Mouse (Mus musculus) T-helper 1 cell (primary cell): Measurements from ENCODE around the gene Usb1.
"Not testable (repeated sequence)": the region's sequence is repeated elsewhere in the genome, so short reads cannot be mapped to it uniquely, and the experiment has no call there.

Experiments used
- in situ Hi-C: fragments of 300-600 bp; cut with MboI, MseI; formaldehyde crosslinking; loops from one replicate; pipeline ENCODE4 v1.15.1; 2025; ENCODE audit warnings: high pct_unique_total_duplicates

Gene Usb1

DNA sequence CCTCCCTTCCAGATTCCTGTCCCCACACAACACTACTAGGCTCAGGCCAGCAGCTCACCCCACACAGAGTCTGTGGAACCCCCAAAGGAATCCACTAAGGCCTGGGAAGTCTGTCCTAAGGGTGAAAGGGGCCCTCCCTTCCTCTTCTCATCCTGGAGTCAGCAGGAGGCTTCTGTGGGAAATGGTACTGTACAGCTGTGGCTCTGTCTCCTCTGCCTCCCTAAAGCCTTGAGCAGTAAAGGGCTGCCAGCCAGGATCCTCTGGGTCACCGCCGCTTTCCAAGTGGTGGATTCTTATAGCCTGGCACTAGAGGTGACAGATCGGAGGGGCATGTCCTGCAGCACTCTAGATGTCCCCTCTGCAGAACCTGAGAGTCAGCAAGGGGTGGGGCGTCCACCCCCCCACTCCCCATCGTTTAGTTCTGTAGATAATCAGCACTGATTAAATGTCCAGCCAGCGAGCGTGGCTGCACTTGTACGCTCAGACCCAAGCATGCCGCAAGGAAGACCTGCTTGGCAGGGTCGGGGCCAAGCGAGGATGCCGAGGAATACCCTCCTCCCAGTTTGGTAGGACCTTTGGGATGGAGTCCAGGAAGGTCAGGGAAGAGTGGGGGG is 41.4 kb downstream of the Usb1 start:
- in situ Hi-C loops: no loop called here

DNA sequence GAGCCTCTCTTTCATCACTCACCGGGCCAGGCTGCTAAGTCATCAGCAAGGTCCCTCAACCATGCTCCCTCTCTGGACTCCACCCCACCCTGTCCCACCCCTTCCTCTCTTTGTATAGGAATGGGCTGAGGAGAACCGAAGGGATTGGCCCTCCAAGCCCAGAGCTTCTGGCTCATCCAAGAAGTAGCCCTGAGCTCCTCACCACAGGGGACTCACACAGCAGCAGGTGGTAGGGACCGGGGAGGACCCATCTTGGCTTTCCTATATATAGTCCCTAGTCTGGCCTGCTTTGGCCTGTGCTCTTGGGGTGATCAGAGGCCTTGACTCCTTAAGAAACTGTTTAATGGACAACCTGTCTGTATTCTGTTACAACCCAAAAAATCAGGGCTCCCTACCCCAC is 42.3 kb downstream of the Usb1 start:
- in situ Hi-C loops: no loop called here

DNA sequence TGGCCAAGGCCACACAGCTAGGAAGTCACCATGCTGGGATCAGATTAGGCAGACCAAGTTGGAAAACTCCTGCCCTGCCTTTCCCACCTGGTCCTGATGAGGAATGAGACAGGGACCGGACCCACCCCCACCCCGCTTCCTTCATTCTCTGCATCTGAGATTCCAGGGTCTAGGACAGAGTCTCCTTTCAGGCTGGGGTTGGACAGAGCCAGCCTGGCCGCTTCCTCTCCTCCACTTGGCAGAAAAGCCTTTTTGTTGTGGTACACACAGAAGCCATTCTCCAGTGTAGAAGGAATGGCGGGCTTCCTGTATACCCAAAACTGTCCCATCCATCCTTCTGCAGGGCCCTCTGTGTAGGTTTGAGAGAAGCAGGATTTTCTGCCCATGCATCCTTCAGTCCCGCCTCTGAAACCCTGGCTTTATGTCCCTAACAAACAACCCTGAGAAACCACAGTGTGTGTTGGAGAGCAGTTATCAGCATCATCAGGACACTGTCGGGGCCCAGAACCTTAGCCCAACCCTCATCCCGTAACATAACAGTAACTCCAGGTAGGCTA is 43.4 kb downstream of the Usb1 start:
- in situ Hi-C loops: no loop called here

DNA sequence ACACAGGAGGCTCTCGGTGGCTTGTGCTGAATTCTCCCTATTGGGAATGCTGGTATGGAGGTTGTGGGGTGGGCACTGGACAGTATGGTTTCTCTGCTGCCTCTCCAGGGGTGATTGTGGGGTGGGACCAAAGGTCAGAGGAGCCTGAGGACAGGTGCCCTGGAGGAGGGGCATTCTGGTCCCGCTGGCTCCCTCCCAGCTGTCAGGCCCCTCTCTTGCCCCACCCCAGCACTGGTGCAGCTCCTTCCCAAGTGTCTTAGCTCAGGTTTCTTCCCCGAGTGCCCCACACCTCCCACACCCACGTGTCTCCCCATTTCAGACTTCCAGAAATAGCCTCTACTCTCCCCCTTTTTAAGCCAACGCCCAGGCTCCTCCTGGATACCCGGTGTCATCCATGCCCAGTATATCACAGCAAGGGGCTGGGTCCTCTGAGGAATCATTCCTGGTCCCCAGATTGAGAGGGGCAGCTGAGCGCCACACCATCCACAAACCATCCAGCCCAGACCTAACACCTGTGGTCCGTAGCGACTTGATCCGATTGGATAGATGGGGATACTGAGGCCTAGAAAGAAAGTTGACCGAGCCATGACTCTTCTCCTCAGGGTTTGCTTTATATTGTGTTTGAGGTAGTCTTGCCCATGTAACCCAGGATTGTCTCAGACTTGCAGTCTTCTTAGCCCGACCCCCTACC is 44.4 kb downstream of the Usb1 start:
- in situ Hi-C loops: no loop called here

DNA sequence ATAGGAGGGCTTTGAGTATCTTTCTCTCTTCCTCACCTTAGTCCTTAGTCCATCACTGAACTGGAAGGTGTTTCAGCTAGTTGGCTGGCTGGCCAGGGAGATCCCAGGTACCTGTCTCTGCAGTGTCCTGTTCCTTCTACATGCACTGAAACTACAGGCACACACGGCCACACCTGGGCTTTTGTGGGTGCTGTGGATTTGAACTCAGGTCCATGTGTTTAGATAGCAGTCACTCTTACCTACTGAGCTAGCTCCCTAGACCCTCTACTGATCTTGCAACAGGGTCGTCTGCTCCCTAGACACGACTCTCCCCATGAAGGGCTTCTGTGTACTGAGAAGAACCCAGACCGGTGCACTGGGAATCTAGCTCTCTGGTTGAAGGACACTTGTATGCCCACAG is 45.0 kb downstream of the Usb1 start:
- in situ Hi-C loops: no loop called here

DNA sequence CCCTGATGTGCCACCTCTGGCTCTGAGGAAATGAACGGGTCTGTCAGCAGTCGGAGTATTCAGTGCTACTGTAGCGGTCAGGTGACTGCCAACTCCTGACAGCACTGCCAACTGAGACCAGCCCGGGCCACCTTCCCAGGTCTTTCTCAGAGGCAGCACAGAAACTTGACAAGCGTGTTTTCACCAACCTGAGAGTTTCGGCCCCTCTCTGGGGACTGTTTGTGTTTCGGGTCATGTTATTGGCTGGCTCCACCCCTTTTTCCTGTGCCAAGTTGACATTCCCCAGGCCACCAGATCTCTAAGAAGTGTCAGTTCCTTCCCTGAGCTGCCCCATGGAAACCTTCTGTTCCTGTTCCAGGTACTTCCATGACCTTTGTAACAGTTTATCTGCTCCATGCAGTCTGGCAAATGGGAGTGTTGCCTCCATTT is 45.8 kb downstream of the Usb1 start:
- in situ Hi-C loops: no loop called here

DNA sequence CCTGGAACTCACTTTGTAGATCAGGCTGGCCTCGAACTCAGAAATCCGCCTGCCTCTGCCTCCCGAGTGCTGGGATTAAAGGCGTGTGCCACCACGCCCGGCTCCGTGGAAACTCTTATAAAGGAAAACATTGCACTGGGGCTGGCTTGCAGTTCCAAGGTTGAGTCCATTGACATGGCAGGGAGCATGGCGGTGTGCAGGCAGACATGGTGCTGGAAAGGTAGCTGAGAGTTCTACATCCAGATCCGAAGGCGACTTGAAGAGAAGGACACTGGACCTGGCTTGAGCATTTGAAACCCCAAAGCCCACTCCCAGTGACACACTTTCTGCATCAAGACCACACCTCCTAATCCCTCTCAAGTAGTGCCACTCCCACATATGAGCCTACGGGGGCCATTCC is 46.8 kb downstream of the Usb1 start:
- in situ Hi-C loops: not testable (repeated sequence)

DNA sequence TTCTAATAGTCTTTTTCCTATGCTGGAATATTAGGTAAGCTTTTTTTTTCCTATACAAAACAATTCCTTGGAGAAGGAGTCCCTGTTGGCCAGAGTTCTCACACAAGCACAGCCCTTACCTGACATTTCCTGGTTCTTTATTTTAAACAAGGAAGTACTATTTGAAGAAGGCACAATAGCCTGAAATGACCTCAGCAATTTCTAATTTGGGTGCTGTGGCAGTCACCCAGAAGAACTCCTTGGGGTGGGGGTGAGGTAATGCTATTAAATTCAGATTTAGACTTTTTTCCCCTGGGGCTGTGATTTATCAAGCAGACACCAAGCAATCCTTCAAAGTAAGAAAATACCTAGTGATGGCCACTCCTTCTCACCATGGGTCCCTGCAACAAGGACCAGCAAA is 48.9 kb downstream of the Usb1 start:
- in situ Hi-C loops: loop anchor here (10.0 kb wide), 1 partner anchor 1076 kb away; no protein-coding TSS in a partner anchor

DNA sequence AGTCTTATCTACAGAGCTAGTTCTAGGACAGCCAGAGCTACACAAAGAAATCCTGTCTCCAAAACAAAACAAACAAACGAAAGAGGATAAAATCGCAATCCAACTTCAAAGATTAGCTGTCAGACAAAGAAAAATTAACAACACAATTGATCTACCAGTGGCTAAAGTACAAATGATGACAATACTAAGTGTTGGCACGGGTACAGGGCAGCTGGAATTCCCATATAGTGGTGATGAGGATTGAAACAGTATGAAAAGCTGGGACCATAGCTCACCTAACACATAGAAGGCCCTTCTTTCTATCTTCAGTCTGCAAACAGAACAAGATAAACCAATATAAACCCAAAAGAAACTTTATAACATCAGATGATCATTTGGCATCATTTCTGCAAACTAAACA is 49.5 kb downstream of the Usb1 start:
- in situ Hi-C loops: loop anchor here (10.0 kb wide), 1 partner anchor 1077 kb away; no protein-coding TSS in a partner anchor

DNA sequence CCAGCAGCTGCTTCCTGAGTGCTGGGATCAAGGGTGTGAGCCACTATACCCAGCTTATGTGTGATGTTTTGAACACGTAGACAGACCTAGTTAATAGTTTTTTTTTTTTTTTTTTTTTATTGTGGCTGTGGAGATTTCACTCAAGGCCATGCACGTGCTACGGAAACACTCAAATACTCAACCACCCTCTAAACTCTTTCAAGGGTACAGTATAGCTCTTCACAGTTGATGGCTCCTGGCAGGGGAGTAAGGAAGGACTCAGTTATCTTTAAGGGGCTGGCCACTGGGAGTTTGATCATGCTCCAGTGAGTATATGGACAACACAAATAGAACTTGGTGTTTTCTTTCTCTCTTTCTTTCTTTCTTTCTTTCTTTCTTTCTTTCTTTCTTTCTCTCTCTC is 52.4 kb downstream of the Usb1 start:
- in situ Hi-C loops: loop anchor here (10.0 kb wide), 1 partner anchor 1080 kb away; no protein-coding TSS in a partner anchor

DNA sequence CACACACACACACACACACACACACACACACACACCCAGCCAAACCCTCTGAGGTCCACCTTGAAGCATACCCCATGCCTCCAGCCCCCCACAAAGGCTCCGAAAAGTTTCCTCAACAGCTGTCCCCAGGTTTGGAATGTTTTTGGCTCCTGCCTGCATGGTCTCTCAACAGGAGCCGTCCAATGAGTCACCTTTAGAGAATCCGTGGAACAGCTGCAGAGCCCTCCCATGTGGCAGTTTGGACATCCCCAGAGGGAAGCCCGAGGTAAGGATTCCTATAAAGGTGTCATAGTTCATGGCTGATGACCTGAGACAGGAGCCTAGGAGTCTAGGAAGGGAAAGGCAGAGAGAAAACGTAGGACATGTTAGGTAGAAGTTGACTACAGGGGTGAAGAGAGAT is 54.0 kb downstream of the Usb1 start:
- in situ Hi-C loops: loop anchor here (10.0 kb wide), 1 partner anchor 1081 kb away; no protein-coding TSS in a partner anchor

DNA sequence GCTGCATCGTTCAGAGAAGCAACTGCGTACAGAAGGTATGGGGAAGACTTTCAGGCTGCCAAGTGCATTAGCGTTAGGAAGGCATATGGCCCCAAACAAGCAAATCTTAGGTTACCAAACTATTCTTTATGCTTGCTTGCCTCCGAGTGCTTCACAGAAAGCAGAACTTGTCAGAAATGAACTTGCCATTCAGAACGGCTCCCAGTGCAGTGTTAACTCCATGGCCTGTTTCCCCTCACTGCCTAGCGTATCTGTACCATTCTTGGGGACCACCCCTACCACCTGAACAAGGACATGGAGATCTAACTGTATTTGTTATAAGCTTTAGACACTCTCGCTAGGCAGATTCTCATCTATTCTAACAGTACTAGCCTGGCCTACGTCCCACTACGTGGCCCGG is 55.1 kb downstream of the Usb1 start:
- in situ Hi-C loops: loop anchor here (10.0 kb wide), 1 partner anchor 1082 kb away; no protein-coding TSS in a partner anchor

DNA sequence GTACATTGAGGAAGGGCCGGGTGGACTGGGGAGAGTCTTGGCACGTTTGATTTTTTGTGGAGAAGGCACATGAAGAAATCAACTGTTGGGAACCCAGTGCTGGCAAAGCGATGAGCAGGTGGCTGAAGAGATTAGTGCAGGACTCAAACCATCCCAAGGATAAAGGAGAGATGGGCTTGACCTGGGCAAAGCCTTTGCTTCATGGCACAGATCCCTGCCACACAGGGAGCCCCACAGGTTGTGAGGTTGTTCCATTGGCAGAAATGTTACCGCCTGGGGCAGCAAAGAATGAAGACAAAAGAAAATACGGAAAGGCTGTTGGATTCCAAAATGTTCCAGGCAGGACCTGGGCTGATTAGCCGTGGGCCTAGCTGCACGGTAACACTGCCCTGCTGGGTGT is 55.9 kb downstream of the Usb1 start:
- in situ Hi-C loops: loop anchor here (10.0 kb wide), 1 partner anchor 1083 kb away; no protein-coding TSS in a partner anchor

DNA sequence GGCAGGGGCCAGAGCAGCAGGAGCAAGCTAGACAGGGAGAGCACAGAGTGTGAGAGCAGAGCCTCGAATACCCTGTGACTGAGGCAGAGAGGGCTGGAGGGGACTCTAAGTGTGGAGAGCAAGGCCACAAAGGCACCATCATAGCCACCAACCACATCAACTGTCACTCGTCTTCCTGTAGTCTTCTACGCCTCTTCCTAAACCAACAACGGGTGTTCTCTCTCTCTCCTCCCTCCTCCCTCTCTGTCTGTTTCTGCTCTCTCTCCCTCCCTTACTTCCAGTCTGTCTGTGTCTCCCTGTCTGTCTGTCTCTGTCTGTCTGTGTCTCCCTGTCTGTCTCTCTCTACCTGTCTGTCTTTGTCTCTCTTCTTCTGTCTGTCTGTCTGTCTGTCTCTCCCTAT is 58.2 kb downstream of the Usb1 start:
- in situ Hi-C loops: no loop called here

DNA sequence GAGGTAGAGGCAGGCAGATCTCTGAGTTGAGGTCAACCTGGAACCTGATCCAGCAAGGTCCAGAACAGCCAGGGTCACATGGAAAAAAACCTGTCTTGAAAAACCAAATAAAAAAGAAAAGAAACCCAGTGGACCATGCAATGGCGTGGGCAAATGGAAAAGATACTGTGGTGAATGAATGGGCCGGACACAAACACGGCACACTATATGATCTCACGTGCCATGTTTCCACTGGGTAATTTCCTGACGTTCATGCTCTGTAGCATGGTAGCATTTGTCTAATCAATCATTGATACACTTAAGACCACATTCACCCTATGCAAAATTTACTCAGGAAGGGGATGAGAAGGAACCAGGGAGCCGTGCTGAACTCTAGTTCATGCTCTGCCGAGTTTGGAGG is 59.0 kb downstream of the Usb1 start:
- in situ Hi-C loops: no loop called here

DNA sequence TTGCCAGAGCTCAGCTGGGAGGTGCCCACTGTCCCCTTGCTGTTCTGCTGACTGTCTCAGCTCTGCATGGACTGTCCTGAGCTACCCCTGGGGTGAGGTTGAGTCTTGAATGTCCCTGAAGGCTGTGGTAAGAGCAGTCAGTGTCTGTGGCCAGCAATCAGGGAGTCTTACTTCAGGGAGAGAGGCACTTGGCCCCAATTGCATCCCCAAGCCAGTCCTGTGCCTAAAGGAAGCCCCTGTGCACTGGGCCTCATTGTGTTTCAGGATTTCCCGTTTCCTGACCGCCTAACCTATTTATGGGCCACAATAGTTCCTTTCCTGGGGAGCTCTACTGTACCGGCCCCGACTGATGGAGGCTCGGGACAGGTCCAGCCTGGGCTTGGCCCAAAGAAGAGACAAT is 60.5 kb downstream of the Usb1 start:
- in situ Hi-C loops: no loop called here

DNA sequence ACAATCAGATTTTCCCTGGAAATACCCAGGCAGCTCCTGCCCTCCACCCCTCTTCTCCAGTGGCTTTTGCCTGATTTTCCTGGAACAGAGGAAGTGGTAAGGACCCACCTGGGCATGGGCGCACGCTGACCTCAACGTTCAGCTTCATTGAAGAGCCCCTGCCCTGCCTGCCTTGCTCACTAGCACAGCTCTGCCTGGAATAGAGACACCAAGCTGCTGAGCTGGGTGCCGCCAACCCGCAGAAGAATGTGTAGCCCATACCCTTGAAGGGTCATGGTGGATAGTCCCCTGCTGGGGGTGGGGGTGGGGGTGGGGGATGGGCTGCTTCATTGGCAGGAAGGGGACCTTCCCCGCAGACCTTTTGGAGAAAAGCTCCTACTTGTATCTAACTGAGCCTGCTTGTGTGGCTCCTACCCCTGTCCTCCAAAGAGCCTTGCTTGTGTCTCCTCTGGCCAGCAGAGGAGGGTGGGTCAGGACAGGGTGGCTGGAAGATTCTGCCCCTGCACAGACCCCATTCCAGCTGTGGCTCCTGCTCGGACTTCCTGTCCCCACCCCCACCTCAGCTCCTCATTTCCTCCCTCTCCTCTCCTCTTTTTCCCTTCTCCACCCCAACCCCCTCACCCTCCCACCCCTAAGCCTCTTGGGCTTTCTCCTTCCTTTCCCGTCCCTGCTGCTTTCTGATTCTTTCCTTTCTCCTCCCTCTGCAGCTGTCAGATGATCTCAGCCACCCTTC is 63.3 kb downstream of the Usb1 start:
- in situ Hi-C loops: no loop called here

DNA sequence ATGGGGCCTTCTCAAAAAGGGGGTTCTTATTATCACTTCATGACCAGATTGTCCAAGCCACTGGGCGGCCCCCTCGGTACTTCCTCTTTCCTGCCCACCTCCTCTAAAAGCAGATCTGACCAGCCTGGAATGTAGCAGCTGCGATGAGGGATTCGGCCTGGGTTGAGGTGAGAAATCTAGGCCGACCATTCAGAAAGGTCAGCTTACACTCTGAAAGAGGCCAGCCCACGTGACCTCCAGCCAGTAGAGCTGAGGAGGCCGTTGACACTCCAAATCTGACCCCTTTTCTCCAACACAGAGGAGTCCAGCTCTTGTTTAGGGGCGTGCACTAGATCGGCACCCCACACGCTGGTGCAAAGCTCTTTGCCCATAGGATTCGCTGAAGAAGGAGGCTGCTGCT is 64.7 kb downstream of the Usb1 start:
- in situ Hi-C loops: no loop called here
